Comparison of ENCODE assay signal across 9 mouse cellular contexts in the genomic region with DNA sequence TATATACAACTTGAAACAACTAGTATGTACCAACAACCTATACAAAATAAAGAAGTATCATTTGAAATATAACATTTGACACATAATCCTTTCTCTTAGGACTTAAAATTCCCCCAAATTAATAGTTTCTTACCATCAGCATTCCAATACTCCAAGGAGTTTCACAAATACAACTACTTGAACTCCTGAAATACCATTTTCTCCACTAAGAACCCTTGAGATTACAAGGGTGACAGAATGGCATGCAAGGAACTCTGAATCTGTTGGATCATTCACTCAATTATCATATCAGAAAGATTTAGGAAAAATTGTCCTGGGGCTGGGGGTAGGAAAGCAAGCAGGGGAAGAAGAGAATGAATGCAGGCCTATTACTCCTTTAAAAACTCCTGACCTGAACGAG. TPM values are rescaled to one million over a fixed set of nuclear protein-coding genes. Genes with fewer than 3 reads are reported as not detected.
DNase-seq lines count a peak whose midpoint lies in the region; ATAC-seq and TF ChIP-seq lines count a peak whose summit lies in the region.
"Had no signal": no experiment of that assay in that cellular context is flagged by ENCODE, and none has a peak within 500 bp of the region (broad histone marks: within the 10 kb centered on the region; RNA-seq: fewer than 3 reads in every experiment).

No protein-coding gene starts in this region.

- ATAC-seq in neural tube, embryonic 11.5 days (ENCODE audit: insufficient read depth, low FRiP score, low TSS enrichment), result no peak
- no peak for ATAC-seq in liver, embryonic 14.5 days (ENCODE audit: insufficient read depth)

- 56% methylated on average over 1 of the region's 1 CpGs for WGBS in neural tube, embryonic 11.5 days
- 56% methylated on average over 1 of the region's 1 CpGs for WGBS in liver, embryonic 14.5 days (ENCODE audit: insufficient replicate concordance)

- H3K9me3 ChIP-seq in neural tube, embryonic 11.5 days (ENCODE audit: control insufficient read depth, low read length), result no peaks in the 10 kb centered on the region
- H3K9me3 ChIP-seq in liver, embryonic 14.5 days (ENCODE audit: control insufficient read depth, low read length), result no peaks in the 10 kb centered on the region

- H3K4me3 ChIP-seq in gastrocnemius, adult 2 months, result peak overlapping the region; percentile 73
- peak overlapping the region; percentile 36 for H3K4me3 ChIP-seq in neural tube, embryonic 11.5 days (ENCODE audit: low read depth, low read length)
- H3K4me3 ChIP-seq in liver, embryonic 14.5 days (ENCODE audit: insufficient read depth in 1 of 2, low read depth in 2 of 2, low read length in 2 of 2), result peak overlapping the region in 1 of 2 experiments; percentile 63; a peak in 2 of 4 replicates

- no peaks in the 10 kb centered on the region for H3K27me3 ChIP-seq in neural tube, embryonic 11.5 days (ENCODE audit: control insufficient read depth, insufficient read depth, low read length)
- no peaks in the 10 kb centered on the region for H3K27me3 ChIP-seq in liver, embryonic 14.5 days (ENCODE audit: control insufficient read depth, insufficient read depth, low read length)

- H3K36me3 ChIP-seq in neural tube, embryonic 11.5 days (ENCODE audit: control insufficient read depth, insufficient read depth, low read length), result no peaks in the 10 kb centered on the region
- H3K36me3 ChIP-seq in liver, embryonic 14.5 days (replicated peaks; ENCODE audit: control insufficient read depth, insufficient read depth, low read depth), result no peaks in the 10 kb centered on the region

- TF ChIP-seq EP300 in liver, embryonic 14.5 days (IDR thresholded peaks at IDR 0.05; ENCODE audit: low read depth), result no peak

- no peak for TF ChIP-seq CTCF in gastrocnemius, adult 2 months (IDR thresholded peaks at IDR 0.05)
- no peak for TF ChIP-seq CTCF in liver, embryonic 14.5 days (IDR thresholded peaks at IDR 0.05; ENCODE audit: low read depth)

- H3K9ac ChIP-seq in neural tube, embryonic 11.5 days (ENCODE audit: low read length), result peak overlapping the region; percentile 20; the same call in 1 of the 2 replicates
- no peak overlapping the region for H3K9ac ChIP-seq in liver, embryonic 14.5 days (replicated peaks)

- H3K27ac ChIP-seq in gastrocnemius, adult 2 months, result peak overlapping the region; percentile 89
- no peak overlapping the region for H3K27ac ChIP-seq in neural tube, embryonic 11.5 days (ENCODE audit: low read depth, low read length)
- H3K27ac ChIP-seq in liver, embryonic 14.5 days, result no peak overlapping the region

- intact Hi-C loops in gastrocnemius, adult 2 months (cut with DNase I), result no loop called here

- H3K4me1 ChIP-seq in neural tube, embryonic 11.5 days (ENCODE audit: control insufficient read depth, insufficient read depth, low read length), result peaks cover 10% of the 10 kb centered on the region
- H3K4me1 ChIP-seq in liver, embryonic 14.5 days (replicated peaks; ENCODE audit: control insufficient read depth in 2 of 2, insufficient read depth in 2 of 2, low read length in 1 of 2), result peaks cover 16 to 23% of the 10 kb centered on the region in 2 experiments

- no peak for DNase-seq in gastrocnemius, adult 2 months
- no peak for DNase-seq in gastrocnemius, postnatal 25 days
- DNase-seq in neural tube, embryonic 11.5 days (ENCODE audit: low spot score), result no peak
- DNase-seq in neural tube, embryonic 10.5 days (ENCODE audit: extremely low spot score, low spot score), result no peak
- DNase-seq in liver, embryonic 14.5 days (ENCODE audit: low read depth in 3 of 3, low spot score in 3 of 3), result no peak
- DNase-seq in urinary bladder, postnatal 36 days (ENCODE audit: low spot score in 2 of 2), result no peak
- no peak for DNase-seq in thymus, postnatal 25 days
- DNase-seq in spleen, postnatal 10 days (ENCODE audit: low spot score in 2 of 2), result no peak
- DNase-seq: layer of hippocampus, postnatal 36 days had no signal

- peak overlapping the region; percentile 71 for H3K4me2 ChIP-seq in neural tube, embryonic 11.5 days (ENCODE audit: low read depth)
- H3K4me2 ChIP-seq in liver, embryonic 14.5 days (ENCODE audit: low read depth), result peak overlapping the region; percentile 81

RNA-seq across cellular contexts. Expression of gene Nfyc, which starts 17.6 kb away (rescaled TPM):
- 10 to 100 TPM; 45.2 to 47.9 TPM for total RNA-seq in gastrocnemius, adult 2 months (2021)
- total RNA-seq in gastrocnemius, postnatal 25 days (2021), result 10 to 100 TPM; 39.3 to 43.5 TPM
- polyA plus RNA-seq in neural tube, embryonic 11.5 days (2014; fragmentation: Nextera tagmentation; extraction: Ambion mirVana), result 119 and 126 TPM in 2 replicates
- 53.3 and 58.2 TPM in 2 replicates for polyA plus RNA-seq in liver, embryonic 14.5 days (2012; rRNA removed)
- polyA plus RNA-seq in liver, embryonic 14.5 days (2014; fragmentation: Nextera tagmentation; extraction: Ambion mirVana), result 50.6 and 50.7 TPM in 2 replicates

RNA-seq across cellular contexts. Expression of gene Rims3, which starts 40.9 kb away (rescaled TPM):
- total RNA-seq in gastrocnemius, adult 2 months (2021), result under 1 TPM in 1 of 2 experiments, not detected in 1; 0.03 TPM
- under 1 TPM in 1 of 2 experiments, not detected in 1; 0.03 TPM for total RNA-seq in gastrocnemius, postnatal 25 days (2021)
- 4.6 and 5.2 TPM in 2 replicates for polyA plus RNA-seq in neural tube, embryonic 11.5 days (2014; fragmentation: Nextera tagmentation; extraction: Ambion mirVana)
- polyA plus RNA-seq in liver, embryonic 14.5 days (2012; rRNA removed), result 0.19 and 0.25 TPM in 2 replicates
- 0.09 and 0.15 TPM in 2 replicates for polyA plus RNA-seq in liver, embryonic 14.5 days (2014; fragmentation: Nextera tagmentation; extraction: Ambion mirVana)
